Mouse (Mus musculus) kidney, adult 2 months (tissue): ENCODE results near the gene Rsad2.

Source experiments
- CTCF ChIP-seq: fragments of 200-500 bp; conservative IDR thresholded peaks from 2 replicates; pipeline ENCODE4 v1.5.1; 2011; ENCODE audit warnings: low read depth, mild to moderate bottlenecking, control low read depth, low read length, moderate library complexity, mixed read lengths; ENCODE audit not compliant: insufficient read depth, insufficient read length
- POLR2A ChIP-seq: fragments of 200-500 bp; IDR thresholded peaks from one replicate; pipeline ENCODE4 v1.6.1; 2011; ENCODE audit warnings: low read depth, low read length, control low read depth

DNA sequence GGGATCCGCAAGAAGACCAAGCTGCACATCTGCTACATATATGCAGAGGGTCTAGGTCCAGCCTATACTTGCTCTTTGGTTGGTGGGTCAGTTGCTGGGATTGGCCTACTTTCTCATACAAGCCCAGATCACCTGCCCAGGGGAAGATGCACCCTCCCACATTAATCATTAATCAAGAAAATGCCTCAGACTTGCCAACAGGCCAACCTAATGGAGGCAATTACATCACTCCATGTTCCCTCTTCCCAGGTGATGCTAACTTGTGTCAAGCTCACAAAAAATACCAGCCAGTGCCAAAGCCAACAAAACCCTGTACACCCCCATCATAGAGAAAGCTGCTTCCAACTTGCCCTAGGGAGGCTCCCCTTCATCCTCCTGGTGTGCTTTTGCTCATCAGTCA lies 55.5 kb downstream of the Rsad2 start:
- TF ChIP-seq CTCF (no peak), POLR2A (no peak)
